Mouse (Mus musculus): ENCODE data around the gene Zbtb3. TPM values are rescaled to one million over a fixed set of nuclear protein-coding genes. Genes with fewer than 3 reads are reported as not detected.
"Not testable (repeated sequence)": the region's sequence is repeated elsewhere in the genome, so short reads cannot be mapped to it uniquely, and the experiment has no call there.

Zbtb3 gene
- polyA plus RNA-seq, 1 experiment from 2014 or later, result 8.3 TPM

DNA sequence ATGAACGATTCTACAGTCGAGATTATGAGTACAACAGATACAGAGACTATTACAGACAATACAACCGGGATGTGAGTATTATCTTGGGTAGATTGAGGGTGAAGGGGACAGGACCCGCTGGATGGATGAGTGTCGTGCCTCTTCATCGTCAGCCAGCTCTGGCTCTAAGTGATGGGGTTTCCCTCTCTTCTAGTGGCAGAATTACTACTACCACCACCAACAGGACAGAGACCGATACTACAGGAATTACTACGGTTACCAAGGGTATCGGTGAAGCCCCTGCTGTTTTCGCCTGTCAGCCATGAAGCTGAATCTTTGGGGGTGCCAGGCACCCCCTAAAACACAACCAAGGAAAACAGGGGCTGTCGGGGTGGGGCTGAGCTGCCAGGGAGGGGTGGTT lies 28.9 kb downstream of the Zbtb3 start:
- Histone ChIP-seq H3K36me3 (peaks cover 94% of the 10 kb centered on the region), H3K27me3 (no peaks in the 10 kb centered on the region), H3K27ac (no peak overlapping the region), H3K9me3 (no peaks in the 10 kb centered on the region), H3K9ac (replicated peaks) (no peak overlapping the region), H3K4me2 (replicated peaks) (no peak overlapping the region), H3K4me3 (replicated peaks) (no peak overlapping the region), H3K4me1 (replicated peaks) (no peaks in the 10 kb centered on the region)
- WGBS, result 84% methylated on average over 11 of the region's 11 CpGs
- ATAC-seq, result no peak

DNA sequence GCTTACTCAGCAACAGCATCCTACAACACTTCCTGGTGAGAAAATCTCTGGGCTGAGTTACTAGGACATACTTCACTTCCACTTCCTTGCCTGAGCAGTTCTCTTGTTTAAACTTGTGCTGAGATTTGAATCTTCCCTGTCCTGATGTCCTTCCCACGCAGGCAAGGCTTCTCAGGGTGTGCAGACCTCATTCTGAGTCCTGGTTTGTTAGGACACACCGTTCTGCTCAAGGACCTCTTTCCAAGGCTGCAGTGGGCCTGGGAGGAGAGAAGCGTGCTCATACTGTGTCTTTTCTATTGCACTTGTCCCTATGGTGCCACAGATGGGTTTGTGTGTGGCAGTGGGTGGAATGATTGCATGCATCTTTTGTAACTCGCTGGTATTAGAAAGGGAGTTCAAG lies 30.6 kb downstream of the Zbtb3 start:
- Histone ChIP-seq H3K4me2 (replicated peaks) (no peak overlapping the region), H3K9ac (replicated peaks) (no peak overlapping the region), H3K36me3 (peaks cover 77% of the 10 kb centered on the region), H3K27ac (no peak overlapping the region), H3K4me1 (replicated peaks) (peaks cover 6% of the 10 kb centered on the region), H3K27me3 (no peaks in the 10 kb centered on the region), H3K4me3 (replicated peaks) (no peak overlapping the region), H3K9me3 (no peaks in the 10 kb centered on the region)
- 92% methylated on average over 4 of the region's 4 CpGs for WGBS
- no peak for ATAC-seq

DNA sequence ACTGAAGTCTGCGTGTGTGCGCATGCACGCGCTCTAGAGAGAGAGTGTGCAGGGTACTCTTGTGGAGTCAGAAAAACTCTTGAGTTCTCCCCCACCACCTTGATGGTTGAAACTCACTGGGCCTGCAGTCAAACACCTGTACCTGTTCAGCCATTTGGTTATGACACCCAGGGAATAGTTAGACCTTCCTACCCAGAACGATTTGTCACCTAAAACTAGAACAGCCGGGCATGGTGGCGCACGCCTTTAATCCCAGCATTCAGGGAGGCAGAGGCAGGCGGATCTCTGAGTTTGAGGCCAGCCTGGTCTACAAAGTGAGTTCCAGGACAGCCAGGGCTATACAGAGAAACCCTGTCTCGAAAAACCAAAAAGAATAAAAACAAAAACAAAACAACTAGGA lies 34.0 kb downstream of the Zbtb3 start:
- WGBS, result 97% methylated on average over 10 of the region's 10 CpGs
- not testable (repeated sequence) for H3K9me3 ChIP-seq; H3K4me3 ChIP-seq (replicated peaks); ATAC-seq; H3K9ac ChIP-seq (replicated peaks); H3K27me3 ChIP-seq
- peaks cover 47% of the 10 kb centered on the region for H3K36me3 ChIP-seq
- H3K27ac ChIP-seq, result peak overlapping the region; percentile 98
- peaks cover 35% of the 10 kb centered on the region for H3K4me1 ChIP-seq (replicated peaks)
- peak overlapping the region; percentile 77; the same call in 1 of the 2 replicates for H3K4me2 ChIP-seq (replicated peaks)

DNA sequence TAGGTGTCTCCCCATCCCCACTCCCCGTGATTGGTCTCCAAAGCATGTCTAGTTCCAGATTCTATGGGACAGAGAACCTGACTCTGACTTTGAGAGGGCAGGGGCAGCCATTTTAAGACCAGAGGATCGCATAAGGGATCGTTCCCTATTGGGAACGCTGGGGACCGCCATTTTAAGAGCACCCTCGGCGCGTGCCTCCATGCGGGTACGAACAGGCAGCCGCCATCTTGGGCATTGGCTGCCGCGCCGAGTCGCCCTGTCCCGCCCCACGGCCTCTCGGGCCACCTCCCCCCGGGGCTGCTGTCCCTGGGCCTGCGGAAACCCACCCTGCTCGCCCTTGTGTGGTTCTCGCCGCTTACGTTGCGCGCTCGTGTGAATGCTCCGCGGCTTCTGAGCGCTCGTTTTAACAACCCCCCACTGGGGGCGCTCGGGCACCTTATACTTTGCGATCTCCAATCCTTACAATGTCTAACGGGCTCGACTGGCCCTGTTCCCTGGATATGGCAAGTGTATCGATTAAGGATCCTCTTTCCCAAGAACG lies 35.0 kb downstream of the Zbtb3 start, which contains the start of gene Bscl2:
Gene Bscl2, plus strand, starts transcription at position 217 of the 541 bp plus-strand sequence.
- peak within 1 kb of the TSS; percentile 93 for H3K9ac ChIP-seq (replicated peaks)
- no peaks in the 10 kb centered on the region for H3K9me3 ChIP-seq
- H3K4me2 ChIP-seq (replicated peaks), result peak within 1 kb of the TSS; percentile 77
- H3K36me3 ChIP-seq, result peaks cover 44% of the 10 kb centered on the region
- H3K27me3 ChIP-seq, result no peaks in the 10 kb centered on the region
- under 1% methylated on average over 38 of the region's 38 CpGs for WGBS
- ATAC-seq, result peak; percentile 67
- peak within 1 kb of the TSS; percentile 98 for H3K27ac ChIP-seq
- H3K4me1 ChIP-seq (replicated peaks), result peaks cover 41% of the 10 kb centered on the region
- H3K4me3 ChIP-seq (replicated peaks), result peak within 1 kb of the TSS; percentile 79

- H3K9me3 ChIP-seq, result no peaks in the 10 kb centered on the region
- 13% methylated on average over 15 of the region's 15 CpGs for WGBS
- H3K4me1 ChIP-seq (replicated peaks), result peaks cover 41% of the 10 kb centered on the region
- H3K4me3 ChIP-seq (replicated peaks), result peak overlapping the region; percentile 79
- peaks cover 43% of the 10 kb centered on the region for H3K36me3 ChIP-seq
- H3K27me3 ChIP-seq, result no peaks in the 10 kb centered on the region
- H3K4me2 ChIP-seq (replicated peaks), result peak overlapping the region; percentile 77
- H3K9ac ChIP-seq (replicated peaks), result peak overlapping the region; percentile 93
- peak overlapping the region; percentile 98 for H3K27ac ChIP-seq
- 0 out of 2 replicates have a peak, but pooled peaks have one; percentile 2 for ATAC-seq
These were observed 35.8 kb downstream of the Zbtb3 start for GRCm38 (mm10) chr19:8838041-8838730.

- Histone ChIP-seq H3K9ac (replicated peaks) (peak within 1 kb of the TSS; percentile 93), H3K9me3 (no peaks in the 10 kb centered on the region), H3K4me3 (replicated peaks) (peak within 1 kb of the TSS; percentile 79), H3K4me1 (replicated peaks) (peaks cover 41% of the 10 kb centered on the region), H3K4me2 (replicated peaks) (peak within 1 kb of the TSS; percentile 77), H3K27me3 (no peaks in the 10 kb centered on the region), H3K27ac (peak within 1 kb of the TSS; percentile 98), H3K36me3 (peaks cover 32% of the 10 kb centered on the region)
- peak; percentile 94 for ATAC-seq
- 32% methylated on average over 11 of the region's 11 CpGs for WGBS
These were observed 37.0 kb downstream of the Zbtb3 start, which contains the start of gene Gng3 for GRCm38 (mm10) chr19:8839103-8839907. TSS of gene Gng3 (minus strand) at chr19:8839194.

DNA sequence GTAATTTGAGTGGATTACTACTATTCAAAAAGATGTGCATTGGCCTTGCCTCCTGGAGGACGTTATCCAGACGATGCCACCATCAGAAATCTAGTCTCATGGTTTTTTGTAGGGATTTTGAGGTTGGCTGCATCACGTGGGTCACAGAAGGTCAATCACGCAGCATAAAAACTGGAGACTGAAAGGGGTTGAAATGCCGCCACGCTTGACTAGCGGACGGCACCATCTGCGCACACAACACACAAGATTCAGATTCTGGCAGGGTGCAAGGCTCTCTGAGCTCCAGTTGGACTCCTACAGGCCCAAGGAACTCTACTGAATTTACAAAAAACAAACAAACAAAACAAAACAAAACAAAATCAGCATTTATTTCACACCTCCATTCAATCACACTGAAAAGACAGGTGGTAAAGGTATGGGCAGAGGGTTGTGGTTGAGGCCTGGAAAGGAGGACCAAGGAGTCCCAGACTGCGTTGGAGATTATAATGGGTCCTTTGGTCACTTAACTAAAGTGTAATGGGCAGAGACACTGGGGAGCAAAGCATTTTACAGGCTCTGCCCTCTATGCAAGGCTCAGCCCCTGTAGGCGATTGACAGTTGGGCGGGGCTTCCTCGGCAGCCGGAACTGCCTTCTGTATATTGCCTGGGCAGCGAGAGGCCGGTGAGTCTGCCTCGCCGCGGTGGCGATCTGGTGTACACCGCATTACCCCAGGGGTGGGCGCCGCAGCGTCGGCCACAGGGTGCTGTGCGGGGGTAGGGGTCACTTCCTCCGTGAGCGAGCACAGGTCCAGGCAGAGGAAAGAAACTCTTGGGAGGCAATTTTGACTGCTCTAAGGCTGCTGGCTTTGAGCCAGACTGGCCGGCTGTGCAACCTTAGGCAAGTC lies 37.8 kb downstream of the Zbtb3 start:
- Histone ChIP-seq H3K36me3 (peaks cover 25% of the 10 kb centered on the region), H3K4me1 (replicated peaks) (peaks cover 41% of the 10 kb centered on the region), H3K9ac (replicated peaks) (peak overlapping the region; percentile 93), H3K27ac (peak overlapping the region; percentile 98), H3K4me3 (replicated peaks) (peak overlapping the region; percentile 79), H3K27me3 (no peaks in the 10 kb centered on the region), H3K9me3 (no peaks in the 10 kb centered on the region), H3K4me2 (replicated peaks) (peak overlapping the region; percentile 77)
- peak; percentile 31 for ATAC-seq
- 10% methylated on average over 29 of the region's 29 CpGs for WGBS

DNA sequence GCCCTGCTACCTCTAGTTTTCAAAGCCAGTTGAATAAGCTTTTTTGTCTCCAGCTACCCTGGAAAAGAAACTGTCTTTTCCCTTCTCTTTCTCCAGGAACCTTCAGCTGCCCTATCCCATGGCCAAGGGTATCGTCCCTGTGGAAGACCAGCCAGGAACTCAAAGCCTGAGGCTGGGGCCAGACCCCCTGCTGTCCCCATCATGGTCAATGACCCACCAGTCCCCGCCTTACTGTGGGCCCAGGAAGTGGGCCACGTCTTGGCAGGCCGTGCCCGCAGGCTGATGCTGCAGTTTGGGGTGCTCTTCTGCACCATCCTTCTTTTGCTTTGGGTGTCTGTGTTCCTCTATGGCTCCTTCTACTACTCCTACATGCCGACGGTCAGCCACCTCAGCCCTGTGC lies 38.7 kb downstream of the Zbtb3 start:
- Histone ChIP-seq H3K4me2 (replicated peaks) (peak overlapping the region; percentile 77), H3K27me3 (no peaks in the 10 kb centered on the region), H3K4me1 (replicated peaks) (peaks cover 41% of the 10 kb centered on the region), H3K36me3 (peaks cover 21% of the 10 kb centered on the region), H3K9me3 (no peaks in the 10 kb centered on the region), H3K4me3 (replicated peaks) (peak overlapping the region; percentile 79), H3K9ac (replicated peaks) (peak overlapping the region; percentile 93), H3K27ac (no peak overlapping the region; the same call in 1 of the 2 replicates)
- ATAC-seq, result no peak
- WGBS, result 90% methylated on average over 7 of the region's 7 CpGs

DNA sequence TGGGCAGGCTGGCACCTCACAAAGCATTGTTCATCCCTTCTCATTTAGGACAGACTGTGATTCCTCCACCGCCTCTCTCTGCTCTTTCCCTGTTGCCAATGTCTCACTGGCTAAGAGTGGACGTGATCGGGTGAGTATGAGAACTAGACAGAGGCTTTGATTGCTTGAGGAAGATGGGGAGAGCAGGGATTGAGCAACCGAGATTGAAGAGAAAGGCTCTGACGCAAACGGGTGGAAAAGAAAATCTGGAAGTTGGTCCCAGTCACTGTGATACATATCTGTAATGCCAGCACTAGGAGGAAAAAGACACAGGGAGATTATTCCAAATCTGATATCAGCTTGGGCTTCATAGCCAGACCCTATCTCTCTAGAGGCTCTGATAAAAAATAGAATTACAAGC lies 40.6 kb downstream of the Zbtb3 start:
- no peak for ATAC-seq
- no peak overlapping the region for H3K9ac ChIP-seq (replicated peaks)
- WGBS, result 86% methylated on average over 6 of the region's 6 CpGs

DNA sequence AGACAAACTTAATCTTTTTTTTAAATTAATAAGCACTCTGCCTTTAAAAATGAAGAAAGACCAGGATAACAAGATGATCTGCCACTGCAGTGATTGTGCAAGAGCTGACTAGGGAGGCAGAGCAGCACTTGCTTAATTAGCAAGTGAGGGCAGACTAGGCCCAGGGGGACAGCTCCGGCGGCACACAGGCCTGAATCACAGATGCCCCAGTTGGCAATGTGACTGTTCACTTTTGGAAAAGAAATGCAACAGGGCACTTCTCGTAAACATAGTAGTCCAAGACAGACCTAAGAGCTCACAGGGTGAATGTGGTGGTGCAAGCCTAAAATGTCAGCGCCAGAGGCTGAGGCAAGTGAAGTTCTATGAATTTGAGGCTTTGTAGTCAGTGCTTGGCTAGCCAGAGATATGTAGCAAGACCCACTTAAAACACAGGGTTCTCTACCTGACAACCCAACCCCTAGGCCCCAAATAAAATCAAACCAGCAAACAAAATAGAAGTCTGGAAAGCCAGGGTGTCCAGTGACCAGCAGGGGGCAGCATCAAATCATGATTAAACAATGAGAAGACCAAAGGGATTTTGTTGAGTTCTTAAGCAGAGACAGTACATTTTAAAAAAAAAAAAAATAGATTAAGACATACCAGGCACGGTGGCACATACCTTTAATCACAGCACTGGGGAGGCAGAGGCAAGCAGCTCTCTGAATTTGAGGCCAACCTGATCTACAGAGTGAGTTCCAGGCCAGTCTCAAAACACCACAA lies 42.2 kb downstream of the Zbtb3 start:
- H3K36me3 ChIP-seq, result peaks cover 56% of the 10 kb centered on the region
- no peak overlapping the region for H3K4me3 ChIP-seq (replicated peaks)
- no peak for ATAC-seq
- H3K9ac ChIP-seq (replicated peaks), result no peak overlapping the region
- H3K27ac ChIP-seq, result no peak overlapping the region; the same call in 1 of the 2 replicates
- peaks cover 23% of the 10 kb centered on the region for H3K4me1 ChIP-seq (replicated peaks)
- H3K9me3 ChIP-seq, result no peaks in the 10 kb centered on the region
- H3K27me3 ChIP-seq, result no peaks in the 10 kb centered on the region
- WGBS, result 60% methylated on average over 5 of the region's 5 CpGs
- H3K4me2 ChIP-seq (replicated peaks), result no peak overlapping the region

More for the DNA sequence above, 40.6 kb downstream of the Zbtb3 start:
- Histone ChIP-seq H3K4me2 (replicated peaks) (no peak overlapping the region), H3K27ac (no peak overlapping the region), H3K4me3 (replicated peaks) (no peak overlapping the region), H3K9me3 (no peaks in the 10 kb centered on the region), H3K4me1 (replicated peaks) (peaks cover 36% of the 10 kb centered on the region), H3K36me3 (peaks cover 40% of the 10 kb centered on the region), H3K27me3 (no peaks in the 10 kb centered on the region)

GRCm38 (mm10) chr19:8848356-8848755 lies 46.0 kb downstream of the Zbtb3 start:
- Histone ChIP-seq H3K27ac (no peak overlapping the region), H3K27me3 (no peaks in the 10 kb centered on the region), H3K4me2 (replicated peaks) (no peak overlapping the region), H3K9me3 (no peaks in the 10 kb centered on the region), H3K36me3 (peaks cover 38% of the 10 kb centered on the region), H3K9ac (replicated peaks) (no peak overlapping the region), H3K4me3 (replicated peaks) (no peak overlapping the region), H3K4me1 (replicated peaks) (no peaks in the 10 kb centered on the region)
- ATAC-seq, result no peak
- WGBS, result 81% methylated on average over 5 of the region's 5 CpGs

Measured in midbrain, embryonic 13.5 days (tissue).